Mouse (Mus musculus) retina, postnatal 7 days (tissue): ENCODE measurements around the gene Anks6.
"Not testable (repeated sequence)": the region's sequence is repeated elsewhere in the genome, so short reads cannot be mapped to it uniquely, and the experiment has no call there.

ENCODE experiments used
- DNase-seq: peaks from one replicate; pipeline ENCODE4 v3.0.0-alpha.2; 2012; ENCODE audit warnings: low read depth, low spot score

The Anks6 gene

GRCm38 (mm10) chr4:47056791-47057509 is at the start of gene Anks6:
Anks6 (minus strand) TSS chr4:47057427.
- DNase-seq: peak; percentile 65

DNA sequence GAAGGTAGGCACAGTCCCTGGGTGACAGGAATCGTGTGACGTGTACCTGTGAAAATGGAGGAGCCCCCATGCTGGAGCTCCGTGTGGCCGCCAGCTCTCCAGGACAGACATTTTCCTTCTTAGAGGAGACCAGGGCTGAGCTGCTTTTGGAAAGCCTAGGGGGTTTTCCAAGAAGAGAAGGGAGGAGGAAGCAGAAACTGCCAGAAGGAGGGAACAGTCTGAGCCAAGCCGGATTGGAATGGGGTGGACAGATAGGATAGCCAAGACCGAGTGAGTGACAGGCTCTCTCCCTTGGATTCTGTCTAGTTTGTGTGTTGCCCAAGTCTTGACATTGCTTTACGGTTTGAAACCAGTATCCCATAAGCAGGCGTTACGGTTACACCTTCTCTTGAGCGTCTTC is 46.3 kb upstream of the Anks6 start:
- no peak for DNase-seq

DNA sequence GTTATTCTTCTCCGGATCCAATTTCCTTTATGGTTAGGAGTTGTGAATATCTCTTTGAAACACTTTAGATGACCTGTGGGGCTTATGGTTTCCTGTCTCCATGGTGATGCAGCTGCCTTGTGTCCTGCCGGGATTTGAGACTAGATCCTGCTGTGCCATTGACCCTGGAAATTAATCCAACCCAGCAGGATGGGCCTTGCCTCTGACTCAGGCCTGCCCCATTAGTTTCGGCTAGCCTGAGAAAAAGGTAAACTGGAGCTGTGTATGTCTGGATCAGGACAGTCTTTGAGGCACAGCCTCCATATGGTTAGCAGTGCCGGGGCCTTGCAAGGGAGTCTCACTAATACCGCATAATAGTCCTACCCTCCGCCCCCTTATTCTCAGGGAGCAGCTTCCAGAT is 36.4 kb upstream of the Anks6 start:
- no peak for DNase-seq

GRCm38 (mm10) chr4:47093161-47093560 is 35.9 kb upstream of the Anks6 start:
- no peak for DNase-seq

- no peak for DNase-seq
These were observed 35.3 kb upstream of the Anks6 start for GRCm38 (mm10) chr4:47092387-47093021.

GRCm38 (mm10) chr4:47091493-47092386 is 34.5 kb upstream of the Anks6 start, which contains the start of gene Galnt12:
Galnt12 (plus strand) TSS chr4:47091909.
- peak; percentile 11 for DNase-seq

DNA sequence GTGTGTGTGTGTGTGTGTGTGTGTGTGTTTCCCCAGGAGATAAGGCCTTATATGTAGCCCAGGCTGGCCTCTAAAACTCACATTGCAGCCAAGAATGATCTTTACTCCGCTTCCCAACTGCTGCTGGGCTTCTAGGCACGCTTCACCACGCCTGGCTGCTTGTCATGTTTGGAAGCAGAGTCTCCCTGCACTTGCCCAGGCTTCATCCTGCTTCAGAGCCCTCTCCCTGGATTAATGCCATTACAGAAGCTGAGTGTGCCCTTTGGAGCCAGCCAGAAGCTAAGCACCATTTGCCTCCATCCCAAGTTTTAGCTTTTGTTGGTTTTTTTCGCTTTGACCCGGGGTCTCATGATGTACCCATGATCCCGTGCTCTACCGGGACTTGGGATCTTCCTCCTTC is 31.4 kb upstream of the Anks6 start:
- DNase-seq: no peak

GRCm38 (mm10) chr4:47083824-47084223 is 26.6 kb upstream of the Anks6 start:
- no peak for DNase-seq

DNA sequence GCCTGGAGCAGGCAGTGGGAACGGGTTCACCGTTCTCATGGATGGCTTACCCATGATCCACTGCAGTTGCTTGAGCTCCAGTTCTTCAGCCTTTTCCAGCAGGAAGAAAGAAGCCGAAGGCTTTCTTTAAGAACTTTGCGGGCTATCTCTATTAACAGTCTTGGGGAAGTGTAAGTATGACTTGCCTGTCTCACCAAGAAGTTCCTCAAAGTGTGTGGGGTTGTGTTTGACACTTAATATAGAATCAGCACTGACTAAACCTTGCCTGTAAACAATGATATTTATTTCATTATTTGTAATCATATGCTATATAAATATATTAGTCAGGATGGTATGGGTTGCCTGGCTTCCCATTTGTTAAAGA is 23.4 kb upstream of the Anks6 start:
- DNase-seq: no peak

DNA sequence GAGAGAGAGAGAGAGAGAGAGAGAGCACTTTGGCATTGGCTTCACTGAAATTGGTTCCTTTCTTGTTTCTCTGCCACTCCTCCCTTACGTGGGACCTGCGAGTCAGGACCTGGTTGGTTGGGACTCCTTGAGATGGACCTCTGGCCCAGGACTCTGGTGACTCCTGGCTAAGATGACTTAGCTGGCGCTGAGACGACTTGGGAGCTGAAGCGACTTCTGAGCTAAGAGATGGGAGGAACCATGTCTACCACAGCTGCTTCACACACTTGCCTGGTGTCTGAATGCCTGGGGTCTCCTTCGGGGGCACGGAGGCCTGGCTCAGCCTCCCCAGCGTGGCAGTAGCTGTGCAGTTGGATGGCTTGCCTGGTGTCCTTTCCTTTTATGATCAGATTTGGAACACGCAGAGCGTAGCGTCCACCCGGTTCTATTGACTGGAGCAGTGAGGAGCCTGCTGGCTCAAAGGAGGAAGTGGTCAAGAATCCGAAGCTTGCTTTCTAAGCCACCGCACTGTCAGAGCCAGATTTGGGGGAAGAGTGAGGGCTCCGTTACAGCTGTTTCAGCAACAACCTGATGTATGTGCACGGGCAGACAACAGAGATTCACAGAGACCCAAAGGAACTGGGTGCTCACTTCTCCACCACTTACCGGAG is 22.9 kb upstream of the Anks6 start:
- DNase-seq: no peak

- DNase-seq: no peak
These were observed 17.8 kb upstream of the Anks6 start for GRCm38 (mm10) chr4:47075054-47075453.

GRCm38 (mm10) chr4:47060900-47061299 is 3.7 kb upstream of the Anks6 start:
- DNase-seq: no peak

DNA sequence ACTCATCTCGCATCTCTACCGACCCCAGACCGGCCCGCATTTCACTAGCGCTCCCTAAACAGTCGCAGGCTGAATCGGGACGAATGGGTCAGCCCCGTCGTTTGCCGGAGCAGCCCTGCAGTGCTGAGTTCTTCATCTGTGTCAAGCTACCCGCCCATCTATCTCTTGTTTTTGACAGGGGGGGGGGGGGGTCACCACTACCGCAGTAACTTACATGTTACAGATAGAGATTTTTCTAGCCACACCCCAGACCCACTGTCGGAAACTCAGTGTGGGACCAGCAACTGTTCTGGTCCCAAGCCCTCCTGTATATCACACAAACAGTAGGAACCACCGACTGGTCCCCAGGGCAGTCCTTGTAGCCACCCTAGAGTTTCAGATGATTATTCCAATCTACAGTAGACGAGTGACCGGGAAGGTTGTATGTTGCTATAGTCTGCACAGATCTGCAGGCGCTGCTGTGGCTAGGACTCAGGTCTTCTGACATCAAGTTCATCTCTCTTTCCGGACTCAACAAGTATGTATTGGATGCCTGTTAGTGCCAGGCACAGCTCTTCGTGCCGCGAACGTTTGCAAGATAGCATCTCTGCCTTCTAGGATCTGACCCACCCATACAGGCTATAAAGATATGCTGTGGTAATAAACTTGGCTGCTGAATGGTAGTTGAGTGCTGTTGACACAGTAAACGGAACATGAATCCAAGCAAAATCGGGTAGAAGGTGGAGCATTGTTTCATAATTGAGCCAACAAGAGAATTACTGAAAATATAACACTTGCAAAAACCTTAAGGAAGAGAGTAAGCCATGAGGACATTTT is 491 bp upstream of the Anks6 start:
- DNase-seq: no peak

DNA sequence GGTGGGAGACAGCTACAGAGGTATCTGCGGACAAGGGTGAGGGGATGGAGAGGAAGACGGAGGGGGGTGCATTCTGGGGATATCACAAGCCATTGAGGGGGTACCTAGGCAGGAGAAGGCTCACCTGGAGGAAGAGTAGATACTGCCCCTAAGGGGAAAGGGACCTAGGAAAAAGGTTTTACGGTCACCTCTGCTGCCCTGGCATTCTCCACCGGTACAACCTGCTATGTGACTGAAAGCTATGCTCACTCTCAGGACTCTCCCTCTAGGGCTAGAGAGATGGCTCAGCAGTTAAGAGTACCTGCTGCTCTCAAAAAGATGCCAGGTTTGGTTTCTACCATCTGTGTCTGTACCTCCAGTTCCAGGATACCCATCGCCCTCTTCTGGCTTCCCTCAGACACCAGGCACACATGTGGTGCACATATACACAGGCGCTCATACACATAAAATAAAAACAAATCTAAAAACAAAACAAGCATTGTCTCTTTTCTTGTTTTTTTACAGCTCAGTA is 1.6 kb downstream of the Anks6 start:
- DNase-seq: no peak

GRCm38 (mm10) chr4:47055170-47055569 is 2.1 kb downstream of the Anks6 start:
- DNase-seq: not testable (repeated sequence)

DNA sequence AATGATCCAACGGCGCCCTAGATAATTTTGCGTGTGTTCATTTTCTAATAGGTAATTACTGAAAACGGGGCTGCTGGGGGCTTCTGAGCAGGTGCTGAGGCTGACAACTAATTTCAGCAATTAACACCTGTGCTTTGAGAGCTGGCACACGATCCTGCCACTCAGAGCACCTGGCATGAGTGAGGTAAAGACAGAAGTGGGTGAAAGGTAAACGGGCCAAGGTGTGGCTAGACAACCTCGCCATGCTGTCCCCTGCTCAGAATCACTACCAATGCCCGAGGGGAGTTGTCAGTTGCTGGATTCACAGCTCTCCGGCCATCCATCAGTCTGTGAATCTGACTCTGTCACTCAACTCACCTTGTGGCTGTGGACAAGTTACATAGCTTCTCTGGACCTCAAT is 5.3 kb downstream of the Anks6 start:
- DNase-seq: no peak

- no peak for DNase-seq
These were observed 6.4 kb downstream of the Anks6 start for GRCm38 (mm10) chr4:47050642-47051381.

DNA sequence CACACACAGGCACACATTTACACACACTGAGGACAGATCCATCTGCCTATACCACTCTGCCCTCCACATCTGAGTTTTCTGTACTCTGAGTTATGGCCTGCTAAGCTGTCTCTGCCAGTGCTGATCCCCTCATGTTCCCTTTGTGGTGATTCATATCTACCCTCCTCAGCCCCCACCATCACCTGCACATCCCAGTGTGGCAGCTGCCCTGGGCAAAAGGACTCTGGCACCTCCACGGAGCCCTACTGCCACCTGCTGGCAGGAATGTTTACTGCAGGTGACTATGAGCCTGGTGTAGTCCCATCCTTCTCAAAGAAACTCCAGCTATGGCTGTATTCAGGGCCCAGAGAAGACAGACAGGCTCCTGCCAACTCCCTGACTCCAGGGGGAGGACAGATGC is 7.1 kb downstream of the Anks6 start:
- peak; percentile 70 for DNase-seq

GRCm38 (mm10) chr4:47049216-47049615 is 8.0 kb downstream of the Anks6 start:
- no peak for DNase-seq

DNA sequence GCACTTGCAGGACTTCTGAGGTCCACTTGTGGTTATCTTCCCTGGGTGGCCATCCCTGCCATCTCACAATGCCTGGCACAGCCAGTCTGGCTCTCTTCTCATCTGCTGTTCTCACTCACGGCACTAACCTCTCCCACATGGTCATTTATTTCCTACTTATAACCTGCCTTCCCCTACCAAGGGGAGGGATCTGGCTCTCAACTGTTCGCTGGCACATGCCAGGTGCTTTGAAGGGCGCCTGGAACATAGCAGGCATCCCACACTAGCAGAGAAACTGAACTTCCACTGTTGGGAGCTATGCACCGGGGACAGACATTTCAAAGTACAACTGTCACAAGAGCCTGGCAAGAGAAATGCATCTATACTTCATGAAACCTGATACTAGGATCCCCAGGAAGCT is 9.5 kb downstream of the Anks6 start:
- DNase-seq: no peak
